Mouse (Mus musculus) layer of hippocampus, adult 2 months (tissue): ENCODE results near the gene Rnasel. TPM values are rescaled to one million over a fixed set of nuclear protein-coding genes. Genes with fewer than 3 reads are reported as not detected.
"Not testable (repeated sequence)": the region's sequence is repeated elsewhere in the genome, so short reads cannot be mapped to it uniquely, and the experiment has no call there.

Source experiments
- DNase-seq, 2 experiments: peaks; one replicate each; pipeline ENCODE4 v3.0.0; 2022; ENCODE audit warnings: low spot score in 2 of 2
- H3K27ac ChIP-seq: fragments of 200-600 bp; 2 replicates; pipeline ENCODE4 v1.8.1; 2022
- H3K4me3 ChIP-seq: fragments of 200-600 bp; 2 replicates; pipeline ENCODE4 v1.8.1; 2022; ENCODE audit warnings: mild to moderate bottlenecking
- CTCF ChIP-seq: fragments of 200-600 bp; conservative IDR thresholded peaks from 2 replicates; pipeline ENCODE4 v1.8.1; 2022; ENCODE audit warnings: antibody characterized with exemption, mild to moderate bottlenecking, moderate library complexity
- total RNA-seq, 2 experiments: library from RNA; stranded (reverse); gene quantifications; 2 replicates each; pipeline ENCODE4 v1.2.3; 2021

The Rnasel gene
- total RNA-seq, 2 experiments from 2014 or later: 6.5 to 6.7 TPM

GRCm38 (mm10) chr1:153764136-153764535, 14.9 kb downstream of the Rnasel start:
- Histone ChIP-seq H3K4me3 (no peak overlapping the region), H3K27ac (no peak overlapping the region)
- no peak for DNase-seq
- 0 out of 2 replicates have a peak, but pooled peaks have one; percentile 4 for TF ChIP-seq CTCF

- Histone ChIP-seq H3K4me3 (no peak overlapping the region), H3K27ac (no peak overlapping the region)
- TF ChIP-seq CTCF: no peak
- no peak for DNase-seq
These were observed 17.1 kb downstream of the Rnasel start for GRCm38 (mm10) chr1:153766298-153766697.

GRCm38 (mm10) chr1:153767281-153767680, 18.1 kb downstream of the Rnasel start:
- no peak for DNase-seq
- no peak for TF ChIP-seq CTCF
- no peak overlapping the region for H3K27ac ChIP-seq
- no peak overlapping the region for H3K4me3 ChIP-seq

- Histone ChIP-seq H3K27ac (no peak overlapping the region), H3K4me3 (no peak overlapping the region)
- no peak for DNase-seq
- TF ChIP-seq CTCF: no peak
These were observed 19.2 kb downstream of the Rnasel start for GRCm38 (mm10) chr1:153768465-153768864.

GRCm38 (mm10) chr1:153769571-153769970, 20.3 kb downstream of the Rnasel start:
- H3K27ac ChIP-seq, H3K4me3 ChIP-seq, DNase-seq: not testable (repeated sequence)

- DNase-seq: no peak
- H3K4me3 ChIP-seq: no peak overlapping the region
- TF ChIP-seq CTCF: no peak
- no peak overlapping the region for H3K27ac ChIP-seq
These were observed 21.0 kb downstream of the Rnasel start for GRCm38 (mm10) chr1:153769998-153770775.

- Histone ChIP-seq H3K27ac (no peak overlapping the region), H3K4me3 (no peak overlapping the region)
- TF ChIP-seq CTCF: no peak
- DNase-seq: no peak
These were observed 21.5 kb downstream of the Rnasel start for GRCm38 (mm10) chr1:153770776-153771167.

- Histone ChIP-seq H3K4me3 (no peak overlapping the region), H3K27ac (no peak overlapping the region)
- no peak for TF ChIP-seq CTCF
- no peak for DNase-seq
These were observed 25.9 kb downstream of the Rnasel start for GRCm38 (mm10) chr1:153775174-153775573.

- DNase-seq: peak; percentile 14 to 16
- Histone ChIP-seq H3K4me3 (no peak overlapping the region), H3K27ac (no peak overlapping the region; the same call in 1 of the 2 replicates)
- TF ChIP-seq CTCF: no peak
These were observed 27.0 kb downstream of the Rnasel start for GRCm38 (mm10) chr1:153776257-153776656.

- no peak for TF ChIP-seq CTCF
- Histone ChIP-seq H3K4me3 (no peak overlapping the region), H3K27ac (no peak overlapping the region)
- DNase-seq: no peak
These were observed 29.0 kb downstream of the Rnasel start for GRCm38 (mm10) chr1:153778205-153778604.

GRCm38 (mm10) chr1:153783339-153783738, 34.1 kb downstream of the Rnasel start:
- TF ChIP-seq CTCF: no peak
- H3K27ac ChIP-seq: no peak overlapping the region
- no peak for DNase-seq
- no peak overlapping the region for H3K4me3 ChIP-seq

GRCm38 (mm10) chr1:153785608-153786007, 36.4 kb downstream of the Rnasel start:
- Histone ChIP-seq H3K4me3 (no peak overlapping the region), H3K27ac (no peak overlapping the region)
- no peak for DNase-seq
- no peak for TF ChIP-seq CTCF

GRCm38 (mm10) chr1:153790708-153791107, 41.5 kb downstream of the Rnasel start:
- Histone ChIP-seq H3K4me3 (no peak overlapping the region), H3K27ac (no peak overlapping the region)
- no peak for DNase-seq
- no peak for TF ChIP-seq CTCF

- Histone ChIP-seq H3K4me3 (no peak overlapping the region), H3K27ac (no peak overlapping the region)
- no peak for DNase-seq
- no peak for TF ChIP-seq CTCF
These were observed 45.0 kb downstream of the Rnasel start for GRCm38 (mm10) chr1:153794241-153794640.

- Histone ChIP-seq H3K27ac (no peak overlapping the region), H3K4me3 (no peak overlapping the region)
- no peak for DNase-seq
- no peak for TF ChIP-seq CTCF
These were observed 53.5 kb downstream of the Rnasel start for GRCm38 (mm10) chr1:153802691-153803090.
